Mouse (Mus musculus): Measurements from ENCODE around the gene P2rx7. TPM values are rescaled to one million over a fixed set of nuclear protein-coding genes. Genes with fewer than 3 reads are reported as not detected.

The P2rx7 gene
- polyA plus RNA-seq, 1 experiment from 2014 or later: 3.2 TPM

DNA sequence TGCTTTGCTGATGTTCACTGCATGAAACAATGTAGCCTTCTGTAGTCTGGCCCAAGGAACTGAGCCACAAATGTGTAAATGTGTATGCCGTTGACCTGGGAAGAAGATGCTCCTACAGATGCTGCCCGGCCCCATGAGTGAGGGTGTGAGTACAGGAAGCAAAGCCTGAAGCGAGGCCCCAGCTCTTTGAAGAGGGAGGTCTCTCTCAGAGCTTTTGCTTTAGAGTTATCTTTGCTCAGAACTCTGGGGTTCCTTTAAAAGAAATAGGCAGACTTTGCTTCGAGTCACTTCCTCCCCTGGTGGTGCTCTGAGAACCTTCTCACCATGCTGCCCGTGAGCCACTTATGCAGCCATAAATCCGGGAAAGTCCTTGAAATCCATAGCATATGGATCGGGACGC lies 6.4 kb downstream of the P2rx7 start:
- no peak for ATAC-seq (ENCODE audit: low FRiP score, low TSS enrichment)
- no peak overlapping the region for H3K9ac ChIP-seq (replicated peaks; ENCODE audit: low read length)
- 93% methylated on average over 8 of the region's 8 CpGs for WGBS
- no peaks in the 10 kb centered on the region for H3K27me3 ChIP-seq (ENCODE audit: control insufficient read depth, insufficient read depth, low read length)
- H3K4me1 ChIP-seq (ENCODE audit: control insufficient read depth, insufficient read depth, low read length): peaks cover 28% of the 10 kb centered on the region
- no peak overlapping the region for H3K4me3 ChIP-seq (replicated peaks; ENCODE audit: low read depth, low read length)
- no peaks in the 10 kb centered on the region for H3K9me3 ChIP-seq (ENCODE audit: control insufficient read depth, low read length)
- H3K36me3 ChIP-seq (ENCODE audit: control insufficient read depth, insufficient read depth, low read length): no peaks in the 10 kb centered on the region
- H3K27ac ChIP-seq (replicated peaks; ENCODE audit: low read depth, low read length): no peak overlapping the region
- DNase-seq: no peak
- H3K4me2 ChIP-seq (ENCODE audit: low read length): no peak overlapping the region

DNA sequence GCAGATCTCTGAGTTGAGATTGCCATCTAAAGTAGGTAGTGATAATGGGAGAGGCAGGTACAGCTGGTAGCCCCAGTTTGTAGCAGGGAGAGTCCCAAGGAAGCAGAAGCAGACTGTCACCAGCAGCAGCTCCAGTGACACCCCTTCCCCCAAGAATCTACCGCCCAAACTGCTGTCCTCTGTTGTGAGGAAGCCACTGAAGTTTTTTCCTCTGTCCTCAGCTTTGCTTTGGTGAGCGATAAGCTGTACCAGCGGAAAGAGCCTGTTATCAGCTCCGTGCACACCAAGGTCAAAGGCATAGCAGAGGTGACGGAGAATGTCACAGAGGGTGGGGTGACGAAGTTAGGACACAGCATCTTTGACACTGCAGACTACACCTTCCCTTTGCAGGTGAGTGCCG lies 8.8 kb downstream of the P2rx7 start:
- ATAC-seq (ENCODE audit: low FRiP score, low TSS enrichment) (no peak), DNase-seq (no peak)
- H3K4me3 ChIP-seq (replicated peaks; ENCODE audit: low read depth, low read length): no peak overlapping the region
- H3K4me2 ChIP-seq (ENCODE audit: low read length): no peak overlapping the region
- no peak overlapping the region for H3K9ac ChIP-seq (replicated peaks; ENCODE audit: low read length)
- H3K27ac ChIP-seq (replicated peaks; ENCODE audit: low read depth, low read length): peak overlapping the region; percentile 84
- 73% methylated on average over 7 of the region's 7 CpGs for WGBS
- H3K36me3 ChIP-seq (ENCODE audit: control insufficient read depth, insufficient read depth, low read length): no peaks in the 10 kb centered on the region
- H3K27me3 ChIP-seq (ENCODE audit: control insufficient read depth, insufficient read depth, low read length): no peaks in the 10 kb centered on the region
- H3K9me3 ChIP-seq (ENCODE audit: control insufficient read depth, low read length): no peaks in the 10 kb centered on the region
- H3K4me1 ChIP-seq (ENCODE audit: control insufficient read depth, insufficient read depth, low read length): peaks cover 28% of the 10 kb centered on the region

DNA sequence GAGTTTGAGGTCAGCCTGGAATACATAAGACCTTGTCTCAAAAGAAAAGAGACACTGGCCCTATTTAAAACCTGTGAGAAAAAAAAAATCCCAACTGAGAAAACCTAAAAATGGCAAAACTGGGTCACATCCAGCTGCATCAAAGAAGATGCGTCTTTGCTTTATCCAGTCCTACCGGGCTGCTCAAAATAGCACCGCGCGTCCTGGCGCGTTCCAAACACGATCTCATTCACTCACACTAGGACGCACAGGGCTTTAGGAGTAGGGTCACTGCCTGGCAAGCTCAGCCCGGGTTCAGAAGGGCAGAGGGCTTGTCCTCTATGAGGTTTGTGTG lies 9.4 kb downstream of the P2rx7 start:
- H3K9ac ChIP-seq (replicated peaks; ENCODE audit: low read length): no peak overlapping the region
- H3K4me2 ChIP-seq (ENCODE audit: low read length): peak overlapping the region; percentile 24; the same call in 1 of the 2 replicates
- no peaks in the 10 kb centered on the region for H3K27me3 ChIP-seq (ENCODE audit: control insufficient read depth, insufficient read depth, low read length)
- WGBS: 31% methylated on average over 10 of the region's 10 CpGs
- no peak overlapping the region for H3K4me3 ChIP-seq (replicated peaks; ENCODE audit: low read depth, low read length)
- H3K36me3 ChIP-seq (ENCODE audit: control insufficient read depth, insufficient read depth, low read length): no peaks in the 10 kb centered on the region
- H3K4me1 ChIP-seq (ENCODE audit: control insufficient read depth, insufficient read depth, low read length): peaks cover 28% of the 10 kb centered on the region
- ATAC-seq (ENCODE audit: low FRiP score, low TSS enrichment): no peak
- no peaks in the 10 kb centered on the region for H3K9me3 ChIP-seq (ENCODE audit: control insufficient read depth, low read length)
- DNase-seq: peak; percentile 53
- peak overlapping the region; percentile 84 for H3K27ac ChIP-seq (replicated peaks; ENCODE audit: low read depth, low read length)

DNA sequence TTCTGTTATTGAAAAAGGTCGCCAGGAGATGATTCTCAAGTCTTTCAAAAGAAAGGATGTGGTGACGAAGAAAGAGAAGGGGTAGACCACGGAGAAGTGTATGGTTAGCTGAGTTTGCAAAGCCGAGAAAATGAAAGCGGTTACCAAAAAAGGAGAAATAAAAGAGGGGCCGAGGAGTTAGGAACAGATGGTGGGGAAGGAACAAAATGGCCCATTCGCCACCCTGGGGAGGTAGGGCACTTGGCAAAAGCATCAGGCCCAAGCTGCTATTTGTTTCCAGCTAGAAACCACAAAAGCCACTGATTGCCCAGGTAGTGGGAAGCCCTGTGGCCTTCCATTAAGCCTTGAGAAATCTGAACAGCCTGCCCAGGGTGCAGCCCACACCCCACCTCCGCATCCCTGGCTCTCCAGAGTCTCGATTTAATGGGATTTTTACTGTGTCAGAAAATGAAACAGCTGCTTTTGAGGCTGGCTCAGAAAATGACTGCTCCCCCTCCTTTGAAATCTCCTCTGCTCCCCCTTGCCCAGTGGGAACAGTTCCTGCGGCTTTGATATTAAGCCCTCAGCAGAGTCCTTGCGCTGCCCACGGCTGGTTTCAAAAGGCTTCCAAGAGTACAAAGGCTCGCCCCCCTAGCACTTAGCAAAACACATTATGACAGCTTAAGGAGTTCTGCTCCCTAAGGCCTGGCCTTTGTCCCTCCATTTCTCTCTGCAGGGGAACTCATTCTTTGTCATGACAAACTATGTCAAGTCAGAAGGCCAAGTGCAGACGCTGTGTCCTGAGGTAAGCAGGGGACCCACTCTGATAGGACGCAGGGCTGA lies 9.9 kb downstream of the P2rx7 start:
- Histone ChIP-seq H3K36me3 (ENCODE audit: control insufficient read depth, insufficient read depth, low read length) (no peaks in the 10 kb centered on the region), H3K9me3 (ENCODE audit: control insufficient read depth, low read length) (no peaks in the 10 kb centered on the region), H3K4me3 (replicated peaks; ENCODE audit: low read depth, low read length) (no peak overlapping the region), H3K27me3 (ENCODE audit: control insufficient read depth, insufficient read depth, low read length) (no peaks in the 10 kb centered on the region), H3K4me2 (ENCODE audit: low read length) (peak overlapping the region; percentile 24; the same call in 1 of the 2 replicates), H3K9ac (replicated peaks; ENCODE audit: low read length) (peak overlapping the region; percentile 27; the same call in 1 of the 2 replicates), H3K27ac (replicated peaks; ENCODE audit: low read depth, low read length) (peak overlapping the region; percentile 84), H3K4me1 (ENCODE audit: control insufficient read depth, insufficient read depth, low read length) (peaks cover 28% of the 10 kb centered on the region)
- peak; percentile 81; the same call in 1 of the 2 replicates for ATAC-seq (ENCODE audit: low FRiP score, low TSS enrichment)
- WGBS: 13% methylated on average over 15 of the region's 15 CpGs
- DNase-seq: peak; percentile 81

DNA sequence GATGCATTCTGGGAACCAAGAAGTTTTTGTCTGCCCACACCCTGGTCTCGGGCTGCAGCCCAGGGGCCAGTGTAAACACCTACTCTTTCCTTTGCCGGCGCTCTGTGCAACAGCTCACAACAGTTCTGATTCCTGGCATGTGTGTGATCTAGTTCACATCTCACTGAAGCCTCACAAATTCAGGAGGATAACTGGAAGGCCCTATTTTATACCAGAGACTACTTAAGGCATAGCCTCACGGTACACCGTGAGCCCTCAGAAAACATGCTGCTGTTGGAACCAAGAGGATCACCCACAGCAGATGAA lies 10.5 kb downstream of the P2rx7 start:
- Histone ChIP-seq H3K9ac (replicated peaks; ENCODE audit: low read length) (no peak overlapping the region), H3K36me3 (ENCODE audit: control insufficient read depth, insufficient read depth, low read length) (no peaks in the 10 kb centered on the region), H3K27me3 (ENCODE audit: control insufficient read depth, insufficient read depth, low read length) (no peaks in the 10 kb centered on the region), H3K9me3 (ENCODE audit: control insufficient read depth, low read length) (no peaks in the 10 kb centered on the region), H3K4me2 (ENCODE audit: low read length) (no peak overlapping the region), H3K4me3 (replicated peaks; ENCODE audit: low read depth, low read length) (no peak overlapping the region), H3K27ac (replicated peaks; ENCODE audit: low read depth, low read length) (peak overlapping the region; percentile 84), H3K4me1 (ENCODE audit: control insufficient read depth, insufficient read depth, low read length) (peaks cover 28% of the 10 kb centered on the region)
- DNase-seq: no peak
- peak; percentile 2; the same call in 1 of the 2 replicates for ATAC-seq (ENCODE audit: low FRiP score, low TSS enrichment)
- WGBS: 37% methylated on average over 5 of the region's 5 CpGs

DNA sequence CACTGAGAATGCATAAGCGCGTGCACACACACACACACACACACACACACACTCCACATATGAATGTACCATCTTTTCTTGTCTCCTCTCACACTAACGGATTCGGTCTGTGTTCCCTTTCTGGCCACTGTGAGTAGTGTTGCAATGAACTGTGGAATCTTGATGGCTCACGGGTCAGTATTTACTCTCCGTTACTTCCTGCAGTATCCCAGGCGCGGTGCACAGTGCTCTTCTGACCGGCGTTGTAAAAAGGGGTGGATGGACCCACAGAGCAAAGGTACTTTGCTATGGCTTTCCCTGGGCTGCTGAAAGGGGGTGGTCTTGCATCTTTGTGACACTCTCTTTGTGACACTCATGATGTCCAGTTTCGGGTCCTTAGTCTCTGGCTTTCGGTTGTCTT lies 13.1 kb downstream of the P2rx7 start:
- H3K4me1 ChIP-seq (ENCODE audit: control insufficient read depth, insufficient read depth, low read length): peaks cover 28% of the 10 kb centered on the region
- no peak for DNase-seq
- 93% methylated on average over 12 of the region's 12 CpGs for WGBS
- H3K4me3 ChIP-seq (replicated peaks; ENCODE audit: low read depth, low read length): no peak overlapping the region
- H3K36me3 ChIP-seq (ENCODE audit: control insufficient read depth, insufficient read depth, low read length): no peaks in the 10 kb centered on the region
- no peaks in the 10 kb centered on the region for H3K27me3 ChIP-seq (ENCODE audit: control insufficient read depth, insufficient read depth, low read length)
- no peak overlapping the region for H3K27ac ChIP-seq (replicated peaks; ENCODE audit: low read depth, low read length)
- H3K9me3 ChIP-seq (ENCODE audit: control insufficient read depth, low read length): no peaks in the 10 kb centered on the region
- no peak for ATAC-seq (ENCODE audit: low FRiP score, low TSS enrichment)
- no peak overlapping the region for H3K9ac ChIP-seq (replicated peaks; ENCODE audit: low read length)
- no peak overlapping the region for H3K4me2 ChIP-seq (ENCODE audit: low read length)

DNA sequence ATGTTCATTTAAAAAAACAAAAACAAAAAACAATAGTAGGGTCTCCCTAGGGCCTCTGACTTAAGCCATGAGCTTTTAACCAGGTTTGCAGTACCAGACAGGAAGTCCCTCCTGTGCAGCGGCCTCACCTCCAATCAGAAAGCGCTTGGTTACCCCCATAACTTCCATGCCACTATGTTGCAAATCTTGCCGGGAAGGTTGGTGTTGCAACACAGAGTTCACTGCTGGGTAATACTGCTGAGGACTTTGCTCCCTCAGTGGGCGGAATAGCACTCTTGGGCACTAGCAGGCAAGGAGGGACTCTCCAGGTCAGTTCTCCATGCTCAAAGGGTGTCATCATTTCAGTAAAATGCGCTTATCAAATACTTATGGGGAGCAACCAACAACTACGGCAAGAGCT lies 18.8 kb downstream of the P2rx7 start:
- 96% methylated on average over 6 of the region's 6 CpGs for WGBS
- Histone ChIP-seq H3K9me3 (ENCODE audit: control insufficient read depth, low read length) (no peaks in the 10 kb centered on the region), H3K27ac (replicated peaks; ENCODE audit: low read depth, low read length) (no peak overlapping the region), H3K4me1 (ENCODE audit: control insufficient read depth, insufficient read depth, low read length) (no peaks in the 10 kb centered on the region), H3K4me3 (replicated peaks; ENCODE audit: low read depth, low read length) (no peak overlapping the region), H3K9ac (replicated peaks; ENCODE audit: low read length) (no peak overlapping the region), H3K4me2 (ENCODE audit: low read length) (no peak overlapping the region), H3K27me3 (ENCODE audit: control insufficient read depth, insufficient read depth, low read length) (no peaks in the 10 kb centered on the region), H3K36me3 (ENCODE audit: control insufficient read depth, insufficient read depth, low read length) (no peaks in the 10 kb centered on the region)
- DNase-seq: no peak
- no peak for ATAC-seq (ENCODE audit: low FRiP score, low TSS enrichment)

DNA sequence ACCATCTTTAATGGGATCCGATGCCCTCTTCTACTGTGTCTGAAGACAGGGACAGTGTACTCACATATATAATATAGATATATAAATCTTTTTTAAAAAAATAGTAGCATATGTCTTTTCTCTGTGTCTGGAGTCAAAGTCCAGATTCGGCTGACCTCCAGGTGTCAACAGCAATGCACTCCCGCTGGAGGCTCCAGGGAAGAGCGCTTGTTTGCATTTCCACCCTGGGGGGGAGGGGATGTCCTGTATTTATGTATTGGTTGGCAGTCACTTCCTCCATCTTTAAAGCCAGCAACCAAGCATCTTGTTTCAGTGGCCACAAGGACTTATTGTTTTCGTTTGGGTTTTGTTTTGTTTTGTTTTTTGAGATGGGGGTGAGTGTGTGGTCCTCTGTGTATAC lies 21.3 kb downstream of the P2rx7 start:
- no peak for ATAC-seq (ENCODE audit: low FRiP score, low TSS enrichment)
- 76% methylated on average over 5 of the region's 5 CpGs for WGBS
- no peaks in the 10 kb centered on the region for H3K36me3 ChIP-seq (ENCODE audit: control insufficient read depth, insufficient read depth, low read length)

More for the DNA sequence above, 21.3 kb downstream of the P2rx7 start:
- Histone ChIP-seq H3K4me1 (ENCODE audit: control insufficient read depth, insufficient read depth, low read length) (no peaks in the 10 kb centered on the region), H3K9ac (replicated peaks; ENCODE audit: low read length) (no peak overlapping the region), H3K27ac (replicated peaks; ENCODE audit: low read depth, low read length) (no peak overlapping the region), H3K4me3 (replicated peaks; ENCODE audit: low read depth, low read length) (no peak overlapping the region), H3K9me3 (ENCODE audit: control insufficient read depth, low read length) (no peaks in the 10 kb centered on the region), H3K27me3 (ENCODE audit: control insufficient read depth, insufficient read depth, low read length) (no peaks in the 10 kb centered on the region), H3K4me2 (ENCODE audit: low read length) (no peak overlapping the region)
- no peak for DNase-seq

Measured in midbrain, embryonic 14.5 days (tissue).